Mouse (Mus musculus) NIH3T3 (cell line): ENCODE measurements around the gene Klhdc3.

Experiments used
- DNase-seq: peaks from one replicate; pipeline ENCODE4 v3.0.0-alpha.2; 2012; ENCODE audit warnings: low read depth

Gene Klhdc3

DNA sequence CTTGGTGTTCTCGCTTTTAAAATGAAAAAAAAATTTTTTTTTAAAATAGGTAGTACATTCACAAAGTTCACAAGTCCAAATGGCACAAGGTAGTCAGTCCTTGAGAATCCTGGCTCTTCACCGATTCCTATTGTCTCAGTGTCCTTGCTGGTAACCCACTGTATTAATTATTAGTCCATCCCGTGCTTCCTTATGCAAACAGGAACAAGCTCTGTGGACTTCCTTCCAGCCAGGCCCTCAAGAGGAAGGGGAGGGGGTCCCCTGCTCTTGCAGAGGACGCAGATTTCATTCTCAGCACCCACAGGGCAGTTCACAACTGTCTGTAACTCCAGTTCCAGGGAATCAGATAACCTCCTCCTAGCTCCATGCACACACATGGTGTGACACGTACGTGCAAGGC, 24.7 kb downstream of the Klhdc3 start:
- no peak for DNase-seq

DNA sequence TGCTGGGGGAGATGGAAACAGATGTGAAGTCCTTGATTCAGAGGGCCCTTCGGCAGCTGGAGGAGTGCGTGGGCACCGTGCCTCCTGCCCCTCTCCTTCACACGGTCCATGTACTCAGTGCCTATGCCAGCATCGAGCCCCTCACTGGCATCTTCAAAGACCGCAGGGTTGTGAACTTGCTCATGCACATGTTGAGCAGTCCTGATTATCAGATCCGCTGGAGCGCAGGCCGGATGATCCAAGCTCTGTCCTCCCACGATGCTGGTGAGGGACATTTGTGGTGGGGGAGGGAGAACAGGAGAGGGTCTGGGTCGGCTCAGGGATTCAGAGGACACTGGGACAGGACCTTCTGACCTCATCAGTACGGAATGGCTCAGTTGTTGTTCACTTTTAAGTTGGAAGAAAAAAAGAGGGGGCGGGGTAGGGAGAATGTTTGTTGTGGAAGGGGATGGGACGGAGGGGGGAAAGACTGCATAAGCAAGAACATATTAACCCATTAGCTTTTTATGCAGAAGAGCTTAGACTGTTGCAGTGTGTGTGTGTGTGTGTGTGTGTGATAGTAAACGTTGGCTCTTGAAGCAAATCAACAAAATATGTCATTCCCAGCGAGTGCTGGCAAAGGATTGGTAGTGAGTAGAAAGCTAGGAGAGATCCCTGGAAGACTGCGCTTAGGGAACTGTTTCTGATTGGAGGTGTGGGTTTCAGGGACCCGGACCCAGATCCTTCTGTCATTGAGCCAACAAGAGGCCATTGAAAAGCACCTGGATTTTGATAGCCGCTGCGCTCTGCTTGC, 28.8 kb downstream of the Klhdc3 start:
- no peak for DNase-seq

DNA sequence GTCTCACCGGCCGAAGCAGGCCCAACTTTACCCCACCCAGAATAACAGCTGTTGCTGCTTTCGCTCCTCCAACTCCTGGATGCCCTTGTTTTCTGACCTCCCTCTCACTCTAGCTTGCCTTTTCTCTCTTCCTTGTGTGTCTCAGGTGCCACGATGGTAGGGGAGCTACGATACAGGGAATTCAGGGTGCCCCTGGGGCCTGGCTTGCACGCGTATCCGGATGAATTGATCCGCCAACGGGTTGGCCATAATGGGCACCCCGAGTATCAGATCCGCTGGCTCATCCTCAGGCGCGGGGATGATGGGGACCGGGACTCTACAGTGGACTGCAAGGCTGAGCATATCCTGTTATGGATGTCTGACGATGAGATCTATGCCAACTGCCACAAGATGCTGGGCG, 29.4 kb downstream of the Klhdc3 start:
- DNase-seq = no peak

DNA sequence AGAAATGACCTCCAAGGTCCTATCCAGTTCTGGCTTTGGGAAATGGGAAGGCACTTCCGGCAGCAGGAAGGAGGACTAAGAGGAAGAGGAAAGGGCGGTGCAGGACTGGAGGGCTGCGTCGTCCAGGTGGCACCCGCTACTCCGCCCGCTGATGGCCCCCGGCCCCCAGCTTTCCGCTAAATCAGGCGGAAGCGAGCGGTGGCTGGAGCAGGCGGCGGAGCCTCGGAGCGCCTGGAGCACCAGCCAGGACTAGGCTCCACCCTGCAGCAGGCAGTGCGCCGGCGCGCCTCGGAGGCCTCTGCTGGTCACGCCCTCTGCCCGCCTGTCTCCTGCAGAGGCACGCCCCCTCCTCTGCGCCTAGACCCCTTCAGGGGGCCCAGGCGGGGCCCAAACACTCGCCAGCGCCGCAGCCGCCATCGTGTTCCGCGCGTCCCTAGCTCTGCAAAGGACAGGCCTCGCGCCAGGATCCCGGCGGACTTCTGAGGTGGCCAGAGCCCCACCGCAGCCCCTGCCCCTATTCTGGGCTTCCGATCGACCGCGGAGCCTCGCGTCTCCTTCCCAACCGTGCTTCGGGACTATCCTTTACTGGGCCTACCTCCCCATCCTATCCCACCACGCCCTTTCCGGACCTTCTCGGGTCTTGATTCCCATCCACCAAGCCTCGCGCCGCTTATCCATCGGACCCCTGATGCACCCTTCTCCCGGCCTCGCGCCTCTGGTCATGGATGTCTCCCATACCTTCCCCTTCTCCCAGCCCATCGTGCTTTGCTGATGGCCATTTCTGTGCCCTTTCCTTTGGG, 30.3 kb downstream of the Klhdc3 start, which contains the start of gene Cul7:
Gene Cul7 (plus strand): TSS at position 106 of the 800 bp plus-strand sequence.
- peak; percentile 95 for DNase-seq

DNA sequence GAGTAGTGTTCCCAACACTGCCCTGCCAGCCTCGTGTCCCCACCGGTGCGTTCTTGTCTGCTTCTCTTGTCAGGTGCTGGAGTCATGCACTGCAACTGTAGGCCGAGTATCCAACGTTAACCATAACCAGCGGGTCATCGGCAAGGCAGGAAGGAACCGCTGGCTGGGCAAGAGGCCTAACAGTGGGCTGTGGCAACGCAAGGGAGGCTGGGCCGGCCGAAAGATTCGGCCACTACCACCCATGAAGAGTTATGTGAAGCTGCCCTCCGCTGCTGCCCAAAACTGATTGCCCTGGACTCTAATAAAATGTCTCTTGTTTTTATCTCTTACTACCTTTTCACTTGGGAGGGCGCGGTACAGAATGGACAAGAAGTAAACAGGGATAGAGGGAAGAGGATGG, 30.9 kb downstream of the Klhdc3 start:
- no peak for DNase-seq

DNA sequence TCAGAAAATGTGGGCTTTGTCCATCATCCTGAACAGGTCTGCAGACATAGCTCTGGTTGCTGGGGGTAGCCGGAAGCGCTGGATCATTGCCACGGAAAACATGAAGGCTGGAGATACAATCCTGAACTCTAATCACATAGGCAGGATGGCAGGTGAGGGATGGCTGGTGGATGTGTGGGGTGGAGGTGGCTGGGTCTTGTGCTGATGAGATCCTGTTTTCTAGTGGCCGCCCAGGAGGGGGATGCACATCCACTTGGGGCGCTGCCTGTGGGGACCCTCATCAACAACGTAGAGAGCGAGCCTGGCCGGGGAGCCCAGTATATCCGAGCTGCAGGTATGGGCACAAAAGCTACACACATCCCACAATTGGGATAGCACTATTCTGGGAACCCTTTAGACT, 32.3 kb downstream of the Klhdc3 start:
- DNase-seq = no peak

DNA sequence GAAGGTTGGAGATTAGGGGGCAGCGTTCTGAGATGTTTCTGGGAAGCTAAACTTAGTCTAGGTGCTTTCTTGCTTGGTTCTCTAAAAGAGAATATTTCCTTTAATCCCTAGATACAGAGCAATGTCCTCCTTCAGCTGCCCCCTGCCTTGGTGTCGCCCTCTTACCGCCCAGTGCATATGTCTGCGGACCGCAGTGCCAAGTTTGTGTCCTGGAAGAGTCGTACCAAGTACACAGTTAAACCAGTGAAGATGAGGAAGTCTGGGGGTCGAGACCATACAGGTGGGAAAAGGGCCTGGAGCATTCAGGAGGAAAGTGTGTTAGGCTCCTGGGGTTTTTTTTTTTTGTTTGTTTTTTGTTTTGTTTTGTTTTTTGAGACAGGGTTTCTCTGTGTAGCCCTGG, 33.4 kb downstream of the Klhdc3 start:
- DNase-seq = no peak

DNA sequence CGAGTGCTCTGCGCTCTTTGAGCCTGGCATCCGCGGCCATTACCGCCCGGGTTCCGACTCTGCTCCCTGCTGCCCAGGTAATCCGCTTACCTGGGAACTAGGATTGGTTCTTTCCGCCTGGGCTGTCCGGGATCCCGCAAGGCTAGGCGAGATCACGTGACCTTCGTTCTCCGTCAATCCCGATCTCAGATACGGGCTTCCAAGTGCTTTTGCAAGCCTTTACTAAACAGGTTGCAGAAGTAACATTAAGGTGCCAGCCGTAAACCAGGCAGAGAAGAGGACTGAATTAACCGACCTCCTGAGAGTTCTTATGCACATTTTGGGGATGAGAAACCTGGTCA, 34.4 kb downstream of the Klhdc3 start:
- DNase-seq = no peak

DNA sequence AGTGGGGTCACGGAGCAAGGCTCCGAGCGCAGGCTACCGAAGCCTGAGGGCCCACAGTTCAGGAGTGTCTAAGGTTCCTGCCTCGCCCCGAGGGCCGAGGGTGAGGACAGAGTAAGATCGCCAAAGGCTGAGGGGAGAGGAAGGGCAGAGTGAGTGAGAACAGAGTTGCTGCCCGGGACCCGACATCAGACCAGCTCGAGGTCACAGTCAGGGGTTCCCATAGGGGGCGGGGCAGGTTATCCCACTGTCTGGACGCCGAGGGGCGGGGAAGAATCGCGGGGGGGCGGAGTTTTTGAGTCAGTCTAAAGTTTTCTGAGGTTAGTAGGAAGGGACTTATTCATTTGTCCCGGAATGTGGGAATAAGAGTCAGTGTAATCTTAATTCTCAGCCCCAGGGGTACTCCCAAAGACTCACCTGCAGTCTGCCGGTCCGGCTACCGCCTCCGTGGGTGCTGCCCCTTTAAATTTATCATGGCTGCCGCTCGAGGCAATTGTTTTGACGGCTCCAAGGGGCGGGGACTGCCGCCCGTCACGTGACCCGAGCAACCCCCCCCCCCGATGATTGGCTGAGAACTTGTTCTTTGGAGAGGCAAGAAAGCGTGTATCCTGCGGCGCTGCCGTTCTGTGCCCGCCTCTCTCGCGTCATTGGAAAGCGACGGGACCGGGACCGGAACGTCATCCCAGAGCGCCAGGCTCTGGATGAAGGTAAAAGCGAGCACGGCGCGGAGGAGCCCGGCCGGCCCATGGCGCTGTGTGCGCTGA, 35.0 kb downstream of the Klhdc3 start, which contains the start of the genes Klc4 and Mrpl2:
Gene Klc4 (minus strand): TSS at position 462 of the 761 bp plus-strand sequence.
Gene Mrpl2 (plus strand): TSS at position 669 of the 761 bp plus-strand sequence.
- peak; percentile 99 for DNase-seq

DNA sequence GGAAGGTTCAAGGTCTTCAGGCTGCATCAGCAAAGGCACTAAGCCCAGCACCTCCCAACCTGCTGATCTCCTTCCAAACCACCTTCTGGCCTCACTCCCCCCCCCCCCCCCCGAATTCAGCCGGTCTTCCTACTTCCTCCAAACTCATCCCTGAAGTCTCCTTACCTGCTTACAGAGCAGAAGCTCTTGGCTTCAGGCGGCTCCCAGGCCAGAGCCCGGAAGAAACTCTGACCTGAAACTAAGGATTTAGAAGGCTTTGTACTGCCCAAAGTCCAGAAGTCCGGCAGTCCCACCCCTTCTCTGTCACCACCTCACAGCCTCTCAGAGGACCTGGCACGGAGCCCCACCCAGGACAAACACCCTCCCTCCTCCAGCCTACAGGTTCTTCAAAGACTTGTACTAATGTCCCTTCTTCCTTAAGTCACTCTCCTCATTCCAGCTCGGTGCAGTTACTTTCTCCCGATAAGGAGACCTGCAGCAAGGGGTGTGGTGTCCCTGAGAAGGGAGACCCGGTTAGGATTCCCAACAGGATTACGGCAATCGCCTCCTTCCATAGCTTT, 35.7 kb downstream of the Klhdc3 start:
- peak; percentile 58 for DNase-seq

DNA sequence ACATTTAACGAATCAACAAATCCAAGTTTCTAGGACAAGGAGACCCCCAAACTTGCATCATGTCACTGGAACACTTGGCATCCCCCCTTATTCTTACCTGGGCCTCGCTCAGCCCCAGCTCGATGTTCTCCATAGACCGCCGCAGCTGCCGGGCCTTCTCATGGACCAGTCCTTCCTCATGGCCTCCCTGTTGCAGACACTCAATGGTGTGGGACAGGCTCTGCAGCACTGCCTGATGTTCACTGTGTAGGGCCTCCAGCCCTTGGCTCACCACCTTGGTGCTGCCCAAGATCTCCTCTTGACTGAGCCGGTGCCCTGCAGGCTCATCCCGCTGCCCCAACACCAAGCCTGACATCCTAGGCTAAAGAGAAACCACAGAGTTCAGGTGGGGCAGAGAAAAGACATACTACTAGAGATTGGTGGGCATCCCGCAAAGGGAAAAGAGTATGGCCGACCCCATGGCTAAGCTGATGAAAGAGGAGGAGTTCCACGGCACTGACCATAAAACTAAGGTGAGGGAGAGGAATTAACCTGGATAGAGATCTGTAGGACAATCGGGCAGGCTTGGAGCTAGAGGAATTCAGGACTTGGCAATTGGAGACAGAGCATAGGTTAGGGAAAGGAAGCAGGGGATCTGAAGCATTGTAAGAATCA, 36.4 kb downstream of the Klhdc3 start:
- no peak for DNase-seq

DNA sequence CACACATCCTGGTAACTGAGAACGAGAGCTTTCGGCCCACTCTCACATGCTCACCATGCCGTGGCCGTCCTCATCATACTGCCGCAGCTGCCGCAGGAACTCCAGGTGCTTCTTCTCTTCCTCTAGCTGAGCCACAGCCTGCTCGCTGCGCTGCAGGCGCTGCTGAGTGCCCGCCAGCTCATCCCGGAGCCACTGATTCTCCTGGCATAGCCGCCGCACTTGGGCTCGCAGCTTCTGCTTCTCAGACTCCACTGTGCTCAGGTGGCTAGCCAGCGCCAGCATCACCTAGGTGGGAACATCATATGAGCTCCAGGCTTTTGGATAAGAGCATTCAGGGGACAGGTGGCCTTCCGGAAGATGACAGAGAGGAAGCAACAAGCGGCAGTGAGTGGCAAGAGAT, 38.7 kb downstream of the Klhdc3 start:
- no peak for DNase-seq

DNA sequence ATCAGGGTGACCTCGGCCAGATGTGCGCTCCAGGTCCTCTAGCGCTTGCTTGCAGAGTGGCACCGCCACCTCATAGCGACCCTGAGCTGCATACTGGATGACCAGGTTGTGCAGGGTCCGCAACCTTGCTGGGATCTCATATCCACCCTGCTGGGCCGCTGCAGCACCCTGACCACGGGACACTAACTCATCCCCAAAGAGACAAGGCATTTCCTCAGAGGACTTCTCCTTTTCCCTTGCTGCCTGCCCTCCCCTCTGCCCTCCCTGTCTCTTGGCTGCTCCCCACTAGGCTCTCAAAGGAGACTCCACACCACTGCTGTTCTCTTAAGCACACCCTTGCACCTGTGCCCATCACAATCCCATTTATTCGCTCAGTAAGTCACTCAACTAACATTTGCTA, 40.8 kb downstream of the Klhdc3 start:
- DNase-seq = no peak

DNA sequence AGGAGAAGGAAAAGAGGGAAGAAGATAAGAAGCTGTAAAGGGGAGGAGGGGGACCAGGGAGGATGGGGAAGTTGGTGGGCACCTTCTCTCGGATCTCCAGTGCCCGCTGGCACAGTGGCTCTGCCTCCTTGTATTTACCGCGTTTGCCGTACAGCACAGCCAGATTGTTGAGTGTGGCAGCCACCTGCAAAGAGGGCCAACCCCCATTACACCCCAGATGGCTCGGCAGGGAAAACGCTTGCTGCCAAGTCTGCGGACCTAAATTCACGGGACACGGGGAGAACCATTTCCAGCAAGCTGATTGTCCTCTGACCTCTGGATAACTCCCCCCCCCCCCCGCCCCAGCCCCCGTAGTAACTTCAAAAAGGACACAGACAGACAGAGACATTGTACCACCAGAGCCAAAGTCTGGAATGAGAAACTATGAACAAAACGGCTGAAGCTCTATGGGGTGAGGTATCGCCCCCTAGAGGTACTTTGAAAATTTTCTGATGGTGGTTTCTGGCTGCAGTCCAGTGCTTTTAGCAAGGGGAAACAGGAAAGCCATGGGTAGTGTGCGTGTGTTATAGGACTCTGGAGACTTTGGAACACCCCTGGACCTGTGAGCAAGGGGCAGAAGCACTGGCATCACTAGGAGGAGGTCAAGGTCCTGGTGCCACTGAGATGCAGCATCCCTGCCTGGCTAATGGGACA, 43.7 kb downstream of the Klhdc3 start:
- peak; percentile 93 for DNase-seq

DNA sequence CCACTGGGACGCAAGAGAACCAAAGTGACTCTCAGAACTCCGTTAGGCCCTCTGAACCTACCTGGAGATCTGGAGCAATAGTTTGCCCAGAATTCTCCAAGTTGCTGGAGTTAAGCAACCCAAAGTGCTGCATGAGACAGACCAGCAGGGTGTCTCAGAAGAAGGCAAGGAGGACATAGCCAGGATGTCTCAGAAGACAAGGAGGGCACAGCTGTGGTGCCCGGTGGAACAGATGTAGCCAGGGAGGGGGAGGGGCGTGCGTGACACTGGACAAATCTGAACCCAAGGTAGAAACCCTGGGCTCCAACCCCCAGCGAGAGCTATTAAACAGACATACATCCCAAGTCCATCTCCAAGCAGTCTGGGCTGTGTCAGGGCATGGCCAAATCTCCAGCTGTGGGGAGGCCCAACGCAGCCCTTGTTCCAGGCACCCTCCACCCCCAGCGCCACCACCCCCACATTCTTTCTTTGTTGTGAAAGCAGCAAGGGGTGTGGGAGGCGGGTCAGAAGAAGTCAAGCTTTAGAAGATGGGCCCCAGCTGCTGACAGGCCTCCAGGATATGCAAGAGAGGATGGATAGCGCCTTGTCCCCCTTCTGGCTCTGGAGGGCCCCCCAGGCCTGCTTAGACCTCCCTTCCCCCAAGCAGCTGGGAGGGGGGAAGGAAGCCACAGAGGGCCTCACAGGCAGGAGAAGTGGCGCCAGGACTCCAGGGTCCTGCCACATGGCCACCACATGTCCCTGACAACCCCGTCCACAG, 50.9 kb downstream of the Klhdc3 start:
- peak; percentile 74 for DNase-seq

DNA sequence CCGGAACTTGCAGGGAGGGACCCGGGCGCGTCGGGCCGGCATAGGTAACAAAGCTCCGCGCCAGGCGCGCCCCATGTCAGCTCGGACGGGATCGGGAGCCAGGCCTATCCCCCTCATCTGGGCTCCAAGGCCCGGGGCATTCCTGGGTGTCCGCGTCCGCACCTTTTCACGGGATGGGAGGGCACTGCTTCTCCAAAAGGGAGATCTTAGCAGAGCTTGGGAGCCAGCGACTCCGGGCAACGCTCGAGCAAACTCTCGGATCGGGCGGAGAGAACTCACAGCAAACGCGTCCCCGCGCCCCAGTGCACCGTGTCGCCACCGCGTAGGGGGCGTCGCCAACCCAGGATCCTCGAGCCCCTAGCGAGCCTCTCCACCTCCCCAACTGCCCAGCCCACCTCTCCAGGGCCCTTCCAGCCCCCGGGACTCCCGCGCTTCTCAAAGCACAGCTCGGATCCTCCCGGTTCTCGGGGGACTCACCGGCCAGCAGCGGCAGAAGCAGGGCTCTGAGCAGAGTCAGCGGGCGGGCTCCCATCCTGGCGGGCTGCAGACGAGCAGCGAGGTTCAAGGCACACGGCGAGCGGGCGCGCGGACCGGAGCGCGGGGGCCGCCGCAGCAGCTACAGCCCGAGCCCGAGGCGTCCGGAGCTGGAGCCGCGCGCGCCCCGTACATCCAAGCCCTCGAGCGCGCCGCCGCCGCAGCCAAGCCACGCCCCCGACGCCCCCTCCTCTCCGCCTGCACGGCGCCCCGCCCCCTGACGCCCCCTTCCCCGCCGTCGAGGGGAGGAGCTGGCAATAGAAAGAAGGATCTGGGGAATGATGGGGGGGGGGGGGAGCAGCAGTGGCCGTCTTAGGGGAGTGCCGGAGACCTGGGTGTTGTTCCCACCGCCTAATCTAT, 51.7 kb downstream of the Klhdc3 start, which contains the start of gene Ptk7:
Gene Ptk7 (minus strand): TSS at position 714 of the 894 bp plus-strand sequence.
- peak; percentile 85 for DNase-seq

DNA sequence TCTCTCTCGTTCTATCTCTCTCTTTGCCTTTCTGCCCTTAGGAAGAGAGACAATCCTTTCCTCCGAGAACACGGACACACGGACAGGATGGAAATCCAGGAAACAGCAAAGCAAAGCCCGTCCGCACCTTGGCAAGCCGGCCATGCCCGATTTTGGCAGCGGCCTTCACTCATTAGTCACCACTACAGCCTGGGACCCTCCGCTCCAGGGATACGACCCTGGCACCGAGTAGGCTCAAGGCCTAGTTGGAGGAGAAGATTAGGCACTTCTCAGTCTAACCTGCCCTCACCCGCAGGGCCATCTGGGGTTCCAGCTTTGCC, 52.3 kb downstream of the Klhdc3 start:
- DNase-seq = peak; percentile 58

DNA sequence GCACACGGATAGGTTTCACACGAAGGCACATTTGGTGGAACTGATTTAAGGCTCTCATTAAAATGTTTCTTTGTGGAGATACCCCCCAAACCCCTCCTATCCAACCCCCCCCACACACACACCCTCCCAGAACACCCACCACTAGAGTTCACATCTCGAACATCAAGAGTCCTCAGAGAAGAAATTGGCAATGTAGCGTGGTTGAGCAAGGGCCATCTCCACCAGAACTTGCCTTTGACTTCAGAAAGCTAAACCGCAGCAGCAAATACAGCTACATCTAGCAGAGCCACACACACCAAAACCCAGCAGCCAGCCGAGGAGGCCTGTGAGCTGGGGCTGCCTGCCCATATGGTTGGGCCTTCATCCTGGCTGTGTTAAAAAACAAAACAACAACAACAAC, 53.3 kb downstream of the Klhdc3 start:
- DNase-seq = no peak

DNA sequence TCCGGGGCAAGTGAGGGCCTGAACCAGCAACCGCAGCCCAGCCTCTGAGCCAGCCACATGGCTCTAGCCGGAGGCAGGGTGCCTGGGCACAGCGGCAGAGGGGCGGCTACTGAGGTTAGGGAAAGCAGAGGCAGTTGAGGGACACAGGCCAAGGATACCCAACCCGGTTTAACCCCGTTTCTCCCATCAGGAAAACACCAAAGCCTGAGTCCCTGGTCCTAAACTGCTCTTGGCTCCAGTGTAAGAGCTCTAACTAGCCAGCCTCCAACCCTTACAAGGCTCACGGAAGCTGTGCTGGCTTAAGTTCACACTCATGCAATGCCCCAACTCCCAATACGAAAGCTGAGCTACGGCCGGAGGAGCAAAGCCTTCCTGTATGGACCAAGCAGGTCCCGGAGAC, 56.1 kb downstream of the Klhdc3 start:
- no peak for DNase-seq
